Mouse (Mus musculus): ENCODE measurements around the gene Tmem132d.

- TF ChIP-seq ZNF384 (IDR thresholded peaks at IDR 0.05; ENCODE audit: low read depth, low read length) (no peak), ZC3H11A (IDR thresholded peaks at IDR 0.05; ENCODE audit: borderline replicate concordance, low read depth, low read length) (no peak)
Observed at GRCm38 (mm10) chr5:127910356-127910755, 522.5 kb downstream of the Tmem132d start.
